ENCODE assay signal across 28 mouse cellular contexts in genomic region chr3:84500491-84500890, GRCm38 (mm10). TPM values are rescaled to one million over a fixed set of nuclear protein-coding genes. Genes with fewer than 3 reads are reported as not detected.
DNase-seq lines count a peak whose midpoint lies in the region; ATAC-seq lines count a peak whose summit lies in the region.
"Had no signal": no experiment of that assay in that cellular context is flagged by ENCODE, and none has a peak within 500 bp of the region (broad histone marks: within the 10 kb centered on the region; RNA-seq: fewer than 3 reads in every experiment).

No protein-coding gene starts in this region.

- peak overlapping the region; percentile 50 for H3K27ac ChIP-seq in hindbrain, embryonic 10.5 days
- H3K27ac ChIP-seq in hindbrain, embryonic 16.5 days (ENCODE audit: low read depth, low read length): no peak overlapping the region
- peak overlapping the region; percentile 30; the same call in 1 of the 2 replicates for H3K27ac ChIP-seq in embryonic facial prominence, embryonic 10.5 days (replicated peaks)
- H3K27ac ChIP-seq in forebrain, embryonic 13.5 days: no peak overlapping the region
- H3K27ac ChIP-seq: gastrocnemius, adult 2 months; heart, adult 2 months; heart, embryonic 13.5 days; hindbrain, embryonic 15.5 days; kidney, embryonic 15.5 days; limb, embryonic 12.5 days; liver, embryonic 15.5 days; midbrain, embryonic 12.5 days; stomach, embryonic 15.5 days had no signal

- H3K36me3 ChIP-seq in hindbrain, embryonic 10.5 days: peaks cover 12% of the 10 kb centered on the region; the same call in 1 of the 2 replicates
- H3K36me3 ChIP-seq in hindbrain, embryonic 16.5 days (ENCODE audit: control insufficient read depth, insufficient read depth, low read length): no peaks in the 10 kb centered on the region
- H3K36me3 ChIP-seq in embryonic facial prominence, embryonic 10.5 days (replicated peaks): peaks cover 7% of the 10 kb centered on the region; the same call in 1 of the 2 replicates
- peaks cover 9% of the 10 kb centered on the region; the same call in 1 of the 2 replicates for H3K36me3 ChIP-seq in forebrain, embryonic 13.5 days (ENCODE audit: poor library complexity, severe bottlenecking)
- H3K36me3 ChIP-seq: hindbrain, embryonic 15.5 days; midbrain, embryonic 12.5 days had no signal

- DNase-seq in hindbrain, embryonic 10.5 days (ENCODE audit: low spot score): no peak
- DNase-seq in lung, postnatal 25 days (ENCODE audit: low spot score): peak; percentile 29
- DNase-seq in lung, postnatal 10 days: no peak
- DNase-seq in embryonic facial prominence, embryonic 10.5 days (ENCODE audit: low spot score): no peak
- DNase-seq in urinary bladder, adult 18-20 months (ENCODE audit: low spot score in 2 of 2): no peak
- DNase-seq: adrenal gland, adult 2 months; cerebellum, adult 11 months; cerebellum, postnatal 10 days; gastrocnemius, adult 2 months; gastrocnemius, postnatal 36 days; heart, adult 2 months; heart, postnatal 10 days; kidney, adult 18-20 months; kidney, postnatal 36 days; layer of hippocampus, postnatal 36 days; right cerebral cortex, postnatal 25 days had no signal

- ATAC-seq in hindbrain, embryonic 16.5 days: no peak
- ATAC-seq in forebrain, embryonic 13.5 days: no peak
- ATAC-seq: forebrain, embryonic 16.5 days had no signal

- no peak overlapping the region for H3K9ac ChIP-seq in hindbrain, embryonic 16.5 days (ENCODE audit: low read depth, low read length)
- no peak overlapping the region for H3K9ac ChIP-seq in forebrain, embryonic 13.5 days
- H3K9ac ChIP-seq: heart, embryonic 13.5 days; hindbrain, embryonic 15.5 days; kidney, embryonic 15.5 days; limb, embryonic 12.5 days; liver, embryonic 15.5 days; midbrain, embryonic 12.5 days; stomach, embryonic 15.5 days had no signal

- H3K4me2 ChIP-seq in hindbrain, embryonic 16.5 days (ENCODE audit: low read length): no peak overlapping the region
- H3K4me2 ChIP-seq in forebrain, embryonic 13.5 days: no peak overlapping the region
- H3K4me2 ChIP-seq: heart, embryonic 13.5 days; hindbrain, embryonic 15.5 days; kidney, embryonic 15.5 days; limb, embryonic 12.5 days; liver, embryonic 15.5 days; midbrain, embryonic 12.5 days; stomach, embryonic 15.5 days had no signal

- peaks cover 21% of the 10 kb centered on the region for H3K4me1 ChIP-seq in hindbrain, embryonic 10.5 days (replicated peaks)
- no peaks in the 10 kb centered on the region for H3K4me1 ChIP-seq in hindbrain, embryonic 16.5 days (ENCODE audit: control insufficient read depth, insufficient read depth, low read depth, low read length)
- peaks cover 28% of the 10 kb centered on the region for H3K4me1 ChIP-seq in embryonic facial prominence, embryonic 10.5 days
- H3K4me1 ChIP-seq in forebrain, embryonic 13.5 days: peaks cover 4% of the 10 kb centered on the region; the same call in 1 of the 2 replicates
- H3K4me1 ChIP-seq: hindbrain, embryonic 15.5 days had no signal

- H3K4me3 ChIP-seq in hindbrain, embryonic 10.5 days: no peak overlapping the region
- H3K4me3 ChIP-seq in hindbrain, embryonic 16.5 days (ENCODE audit: low read length): no peak overlapping the region
- H3K4me3 ChIP-seq in embryonic facial prominence, embryonic 10.5 days: no peak overlapping the region
- H3K4me3 ChIP-seq in forebrain, embryonic 13.5 days: no peak overlapping the region
- H3K4me3 ChIP-seq: gastrocnemius, adult 2 months; heart, adult 2 months; heart, embryonic 13.5 days; hindbrain, embryonic 15.5 days; kidney, embryonic 15.5 days; limb, embryonic 12.5 days; liver, embryonic 15.5 days; megakaryocyte, embryonic 14.5 days; midbrain, embryonic 12.5 days; myocyte; stomach, embryonic 15.5 days had no signal

- no peaks in the 10 kb centered on the region for H3K27me3 ChIP-seq in hindbrain, embryonic 10.5 days (ENCODE audit: insufficient read depth, poor library complexity, severe bottlenecking)
- no peaks in the 10 kb centered on the region for H3K27me3 ChIP-seq in hindbrain, embryonic 16.5 days (replicated peaks; ENCODE audit: control insufficient read depth, insufficient read depth, low read length)
- no peaks in the 10 kb centered on the region for H3K27me3 ChIP-seq in embryonic facial prominence, embryonic 10.5 days (replicated peaks; ENCODE audit: low read depth, poor library complexity, severe bottlenecking)
- H3K27me3 ChIP-seq in forebrain, embryonic 13.5 days: no peaks in the 10 kb centered on the region
- H3K27me3 ChIP-seq: heart, embryonic 13.5 days; hindbrain, embryonic 15.5 days; kidney, embryonic 15.5 days; limb, embryonic 12.5 days; liver, embryonic 15.5 days; megakaryocyte, embryonic 14.5 days; midbrain, embryonic 12.5 days; stomach, embryonic 15.5 days had no signal

- no peaks in the 10 kb centered on the region for H3K9me3 ChIP-seq in hindbrain, embryonic 10.5 days
- no peaks in the 10 kb centered on the region for H3K9me3 ChIP-seq in hindbrain, embryonic 16.5 days (ENCODE audit: control insufficient read depth, low read length)
- no peaks in the 10 kb centered on the region for H3K9me3 ChIP-seq in embryonic facial prominence, embryonic 10.5 days
- H3K9me3 ChIP-seq in forebrain, embryonic 13.5 days (replicated peaks): no peaks in the 10 kb centered on the region
- H3K9me3 ChIP-seq: heart, embryonic 13.5 days; hindbrain, embryonic 15.5 days; kidney, embryonic 15.5 days; limb, embryonic 12.5 days; liver, embryonic 15.5 days; megakaryocyte, embryonic 14.5 days; midbrain, embryonic 12.5 days; stomach, embryonic 15.5 days had no signal

- WGBS in hindbrain, embryonic 10.5 days: 75% methylated on average over 10 of the region's 10 CpGs
- WGBS in hindbrain, embryonic 16.5 days: 74% methylated on average over 10 of the region's 10 CpGs
- 62% methylated on average over 10 of the region's 10 CpGs for WGBS in embryonic facial prominence, embryonic 10.5 days
- WGBS in forebrain, embryonic 13.5 days: 88% methylated on average over 10 of the region's 10 CpGs

RNA-seq across cellular contexts. Expression of gene Fhdc1, which starts 20.3 kb away (rescaled TPM):
- 3.8 and 5.8 TPM in 2 replicates for polyA plus RNA-seq in hindbrain, embryonic 10.5 days (2016; fragmentation: Nextera tagmentation; extraction: Ambion mirVana)
- polyA plus RNA-seq in hindbrain, embryonic 16.5 days (2015; fragmentation: Nextera tagmentation; extraction: Ambion mirVana): 5.7 and 7.7 TPM in 2 replicates
- 4.3 and 5.7 TPM in 2 replicates for polyA plus RNA-seq in embryonic facial prominence, embryonic 10.5 days (2016; fragmentation: Nextera tagmentation; extraction: Ambion mirVana)
- polyA plus RNA-seq in forebrain, embryonic 13.5 days (2015; fragmentation: Nextera tagmentation; extraction: Ambion mirVana): 1.3 and 1.8 TPM in 2 replicates

Comparison
In these comparisons a context has a peak if more than half of its experiments do, and no peak if none do; other contexts are left out.
1. H3K27ac ChIP-seq: peak in hindbrain, embryonic 10.5 days (single experiment) and embryonic facial prominence, embryonic 10.5 days (single experiment); none in hindbrain, embryonic 16.5 days (single experiment) and forebrain, embryonic 13.5 days (single experiment).